Mouse (Mus musculus): ENCODE measurements around the gene Cux2. TPM values are rescaled to one million over a fixed set of nuclear protein-coding genes. Genes with fewer than 3 reads are reported as not detected.

Gene Cux2
- total and polyA plus RNA-seq, 3 experiments, result 1.4 to 3.5 TPM; not detected in 1

GRCm38 (mm10) chr5:122017269-122017668, 32.6 kb downstream of the Cux2 start:
- H3K4me1 ChIP-seq (ENCODE audit: control insufficient read depth in 1 of 2, insufficient read depth in 2 of 2, low read length in 2 of 2), result no peaks in the 10 kb centered on the region
- H3K9ac ChIP-seq (ENCODE audit: control insufficient read depth, low read depth, low read length, poor library complexity, severe bottlenecking), result no peak overlapping the region
- H3K9me3 ChIP-seq (replicated peaks; ENCODE audit: insufficient read depth, low read length), result no peaks in the 10 kb centered on the region
- TF ChIP-seq USF2 (IDR thresholded peaks at IDR 0.05; ENCODE audit: borderline replicate concordance in 1 of 2, insufficient read depth in 1 of 2, low read depth in 1 of 2, low read length in 2 of 2), result no peak
- no peak for TF ChIP-seq UBTF (IDR thresholded peaks at IDR 0.05; ENCODE audit: borderline replicate concordance, insufficient read depth, low read depth, low read length)
- no peak for TF ChIP-seq SIN3A (IDR thresholded peaks at IDR 0.05; ENCODE audit: low read length)
- no peak for TF ChIP-seq MAFK (IDR thresholded peaks at IDR 0.05; ENCODE audit: borderline replicate concordance, low read depth, low read length)
- no peaks in the 10 kb centered on the region for H3K27me3 ChIP-seq (ENCODE audit: control insufficient read depth in 1 of 2, insufficient read depth in 2 of 2, low read length in 2 of 2)
- no peak overlapping the region for H3K27ac ChIP-seq (ENCODE audit: control insufficient read depth, low read depth, low read length)
- no peaks in the 10 kb centered on the region for H3K36me3 ChIP-seq (ENCODE audit: control insufficient read depth in 1 of 2, insufficient read depth in 2 of 2, low read length in 2 of 2)
- H3K4me3 ChIP-seq (ENCODE audit: control insufficient read depth in 1 of 2, insufficient read depth in 1 of 2, low read depth in 2 of 2, low read length in 2 of 2), result no peak overlapping the region
- DNase-seq (ENCODE audit: low read depth, low spot score), result no peak
- H3K79me2 ChIP-seq (ENCODE audit: control insufficient read depth, insufficient read depth, low read length, poor library complexity), result no peaks in the 10 kb centered on the region

- H3K27me3 ChIP-seq (ENCODE audit: control insufficient read depth in 1 of 2, insufficient read depth in 2 of 2, low read length in 2 of 2), result no peaks in the 10 kb centered on the region
- H3K27ac ChIP-seq (ENCODE audit: control insufficient read depth, low read depth, low read length), result no peak overlapping the region
- H3K4me1 ChIP-seq (ENCODE audit: control insufficient read depth in 1 of 2, insufficient read depth in 2 of 2, low read length in 2 of 2), result no peaks in the 10 kb centered on the region
- no peak for DNase-seq (ENCODE audit: low read depth, low spot score)
- no peak overlapping the region for H3K4me3 ChIP-seq (ENCODE audit: control insufficient read depth in 1 of 2, insufficient read depth in 1 of 2, low read depth in 2 of 2, low read length in 2 of 2)
- no peaks in the 10 kb centered on the region for H3K79me2 ChIP-seq (ENCODE audit: control insufficient read depth, insufficient read depth, low read length, poor library complexity)
- H3K9ac ChIP-seq (ENCODE audit: control insufficient read depth, low read depth, low read length, poor library complexity, severe bottlenecking), result no peak overlapping the region
- H3K9me3 ChIP-seq (replicated peaks; ENCODE audit: insufficient read depth, low read length), result no peaks in the 10 kb centered on the region
- no peaks in the 10 kb centered on the region for H3K36me3 ChIP-seq (ENCODE audit: control insufficient read depth in 1 of 2, insufficient read depth in 2 of 2, low read length in 2 of 2)
- no peak for TF ChIP-seq CHD2 (IDR thresholded peaks at IDR 0.05; ENCODE audit: low read length)
- TF ChIP-seq ETS1 (IDR thresholded peaks at IDR 0.05; ENCODE audit: low read depth, low read length), result no peak
- TF ChIP-seq USF1 (IDR thresholded peaks at IDR 0.05; ENCODE audit: low read depth, low read length), result no peak
- TF ChIP-seq TAL1 (IDR thresholded peaks at IDR 0.05; ENCODE audit: low read length), result no peak
- TF ChIP-seq CHD1 (IDR thresholded peaks at IDR 0.05; ENCODE audit: low read depth, low read length), result no peak
- TF ChIP-seq MYC (IDR thresholded peaks at IDR 0.05; ENCODE audit: low read depth, low read length), result no peak
- no peak for TF ChIP-seq CTCF (IDR thresholded peaks at IDR 0.05 in 2 of 3, conservative IDR thresholded peaks at IDR 0.05 in 1 of 3; ENCODE audit: control insufficient read depth in 1 of 3, insufficient read depth in 1 of 3, low read depth in 2 of 3, low read length in 3 of 3, poor library complexity in 1 of 3, severe bottlenecking in 1 of 3)
- TF ChIP-seq SMC3 (IDR thresholded peaks at IDR 0.05; ENCODE audit: low read depth, low read length), result no peak
- TF ChIP-seq ZMIZ1 (IDR thresholded peaks at IDR 0.05; ENCODE audit: low read depth, low read length), result no peak
- no peak for TF ChIP-seq E2F4 (IDR thresholded peaks at IDR 0.05; ENCODE audit: borderline replicate concordance, low read depth, low read length)
Measured at GRCm38 (mm10) chr5:122016744-122017143, 33.2 kb downstream of the Cux2 start.

GRCm38 (mm10) chr5:122015149-122015548, 34.8 kb downstream of the Cux2 start:
- H3K4me1 ChIP-seq (ENCODE audit: control insufficient read depth in 1 of 2, insufficient read depth in 2 of 2, low read length in 2 of 2), result no peaks in the 10 kb centered on the region
- no peaks in the 10 kb centered on the region for H3K9me3 ChIP-seq (replicated peaks; ENCODE audit: insufficient read depth, low read length)
- no peak overlapping the region for H3K4me3 ChIP-seq (ENCODE audit: control insufficient read depth in 1 of 2, insufficient read depth in 1 of 2, low read depth in 2 of 2, low read length in 2 of 2)
- TF ChIP-seq UBTF (IDR thresholded peaks at IDR 0.05; ENCODE audit: borderline replicate concordance, insufficient read depth, low read depth, low read length), result no peak
- TF ChIP-seq EP300 (IDR thresholded peaks at IDR 0.05; ENCODE audit: low read depth in 1 of 2, low read length in 2 of 2), result no peak
- no peak for TF ChIP-seq JUND (IDR thresholded peaks at IDR 0.05; ENCODE audit: low read depth, low read length)
- no peak for TF ChIP-seq ELF1 (IDR thresholded peaks at IDR 0.05; ENCODE audit: low read depth, low read length)
- no peak for TF ChIP-seq MAZ (IDR thresholded peaks at IDR 0.05; ENCODE audit: low read depth, low read length)
- no peak for TF ChIP-seq CTCF (IDR thresholded peaks at IDR 0.05 in 2 of 3, conservative IDR thresholded peaks at IDR 0.05 in 1 of 3; ENCODE audit: control insufficient read depth in 1 of 3, insufficient read depth in 1 of 3, low read depth in 2 of 3, low read length in 3 of 3, poor library complexity in 1 of 3, severe bottlenecking in 1 of 3)
- no peak for TF ChIP-seq POLR2AphosphoS5 (IDR thresholded peaks at IDR 0.05; ENCODE audit: borderline replicate concordance, low read depth, low read length)
- no peak for TF ChIP-seq TBP (IDR thresholded peaks at IDR 0.05; ENCODE audit: low read depth, low read length)
- no peak for TF ChIP-seq USF2 (IDR thresholded peaks at IDR 0.05; ENCODE audit: borderline replicate concordance in 1 of 2, insufficient read depth in 1 of 2, low read depth in 1 of 2, low read length in 2 of 2)
- no peak for TF ChIP-seq MAFK (IDR thresholded peaks at IDR 0.05; ENCODE audit: borderline replicate concordance, low read depth, low read length)
- no peak for TF ChIP-seq NELFE (IDR thresholded peaks at IDR 0.05; ENCODE audit: low read depth, low read length)
- TF ChIP-seq POLR2AphosphoS2 (IDR thresholded peaks at IDR 0.05; ENCODE audit: low read length), result no peak
- TF ChIP-seq CHD1 (IDR thresholded peaks at IDR 0.05; ENCODE audit: low read depth, low read length), result no peak
- no peak for TF ChIP-seq TAL1 (IDR thresholded peaks at IDR 0.05; ENCODE audit: low read length)
- TF ChIP-seq ZNF384 (IDR thresholded peaks at IDR 0.05; ENCODE audit: low read depth, low read length), result no peak
- no peak for TF ChIP-seq MYB (IDR thresholded peaks at IDR 0.05; ENCODE audit: low read depth, low read length)
- no peak for TF ChIP-seq USF1 (IDR thresholded peaks at IDR 0.05; ENCODE audit: low read depth, low read length)
- no peak for TF ChIP-seq BHLHE40 (IDR thresholded peaks at IDR 0.05; ENCODE audit: borderline replicate concordance, low read depth, low read length)
- no peak overlapping the region for H3K27ac ChIP-seq (ENCODE audit: control insufficient read depth, low read depth, low read length)
- H3K79me2 ChIP-seq (ENCODE audit: control insufficient read depth, insufficient read depth, low read length, poor library complexity), result no peaks in the 10 kb centered on the region
- no peak overlapping the region for H3K9ac ChIP-seq (ENCODE audit: control insufficient read depth, low read depth, low read length, poor library complexity, severe bottlenecking)
- DNase-seq (ENCODE audit: low read depth, low spot score), result no peak
- no peaks in the 10 kb centered on the region for H3K27me3 ChIP-seq (ENCODE audit: control insufficient read depth in 1 of 2, insufficient read depth in 2 of 2, low read length in 2 of 2)
- H3K36me3 ChIP-seq (ENCODE audit: control insufficient read depth in 1 of 2, insufficient read depth in 2 of 2, low read length in 2 of 2), result no peaks in the 10 kb centered on the region
